Mouse (Mus musculus): Measurements from ENCODE around the gene Tspan8. TPM values are rescaled to one million over a fixed set of nuclear protein-coding genes. Genes with fewer than 3 reads are reported as not detected.

The Tspan8 gene
- 0.72 TPM for polyA plus RNA-seq (2017; shearing (Covaris generic))

DNA sequence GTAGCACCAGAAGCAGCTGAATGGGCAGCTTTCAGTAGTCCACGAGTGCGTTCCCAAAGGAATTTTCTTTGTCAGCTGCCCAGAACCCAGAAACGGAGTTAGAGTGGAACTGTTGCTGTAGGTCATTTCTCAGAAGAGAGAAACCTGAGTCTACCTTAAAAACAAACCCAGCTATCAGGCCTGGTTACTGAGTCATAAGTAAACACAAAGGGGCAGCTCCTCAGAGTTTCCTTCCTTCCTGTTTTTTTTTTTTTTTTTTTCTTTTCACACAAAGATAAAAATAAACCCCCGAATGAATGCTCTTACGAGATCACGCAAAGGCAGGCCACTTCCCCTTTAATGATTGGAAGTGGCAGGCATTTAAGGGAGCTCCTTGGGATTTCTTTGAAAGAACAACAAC, at the start of gene Tspan8:
Tspan8 (plus strand) TSS at position 322 of the 400 bp plus-strand sequence.

Other genes with a start within 250 kb of the Tspan8 start
- gene A930009A15Rik, start 246.8 kb upstream of the Tspan8 start, polyA plus RNA-seq (2017; shearing (Covaris generic)), result not detected
- 0.06 TPM for gene Lgr5, start 229.1 kb upstream of the Tspan8 start, polyA plus RNA-seq (2017; shearing (Covaris generic))
- not detected for gene Ptprr, start 201.4 kb downstream of the Tspan8 start, polyA plus RNA-seq (2017; shearing (Covaris generic))